Mouse (Mus musculus) lung, embryonic 16.5 days (tissue): ENCODE results near the gene Clmn. TPM values are rescaled to one million over a fixed set of nuclear protein-coding genes. Genes with fewer than 3 reads are reported as not detected.

Experiments
- ATAC-seq: fragments of 200-750 bp; cut with Nextera tagmentation; 2 replicates; pipeline ENCODE4 v1.8.0; 2017; ENCODE audit warnings: low read depth, mild to moderate bottlenecking, moderate library complexity
- H3K27ac ChIP-seq: fragments of 300-500 bp; sonication (generic); 2 replicates; pipeline ENCODE4 v1.5.1; 2014; ENCODE audit warnings: mild to moderate bottlenecking, control low read depth, low read length
- H3K27me3 ChIP-seq: fragments of 300-500 bp; sonication (generic); 2 replicates; pipeline ENCODE4 v1.6.1; 2014; ENCODE audit warnings: low read depth, low read length, mixed read lengths; ENCODE audit not compliant: control insufficient read depth, insufficient read depth
- H3K36me3 ChIP-seq: fragments of 300-500 bp; sonication (generic); 2 replicates; pipeline ENCODE4 v1.6.1; 2014; ENCODE audit warnings: low read length; ENCODE audit not compliant: control insufficient read depth, insufficient read depth
- H3K4me1 ChIP-seq: fragments of 300-500 bp; sonication (generic); replicated peaks from 2 replicates; pipeline ENCODE4 v1.6.1; 2014; ENCODE audit warnings: low read length, mixed read lengths; ENCODE audit not compliant: control insufficient read depth, insufficient read depth
- H3K4me2 ChIP-seq: fragments of 300-500 bp; sonication (generic); 2 replicates; pipeline ENCODE4 v1.6.1; 2014; ENCODE audit warnings: low read depth, low read length, control low read depth
- H3K4me3 ChIP-seq: fragments of 300-500 bp; sonication (generic); 2 replicates; pipeline ENCODE4 v1.5.1; 2014; ENCODE audit warnings: mild to moderate bottlenecking, low read length, control low read depth
- H3K9ac ChIP-seq: fragments of 300-500 bp; sonication (generic); 2 replicates; pipeline ENCODE4 v1.6.1; 2014; ENCODE audit warnings: low read length, control low read depth
- H3K9me3 ChIP-seq: fragments of 300-500 bp; sonication (generic); 2 replicates; pipeline ENCODE4 v1.6.1; 2016; ENCODE audit warnings: low read length; ENCODE audit not compliant: control insufficient read depth
- WGBS: fragments of 180-500 bp; shearing (Covaris S2); extraction: QIAGEN DNeasy Blood & Tissue Kit; methylation state at CpG from one replicate; pipeline ENCODE4 v1.1.7; 2014; 5-methylcytosine and 5-hydroxymethylcytosine counted together
- polyA plus RNA-seq: library from polyadenylated mRNA; unstranded; fragments of >200 nt; fragmentation: Nextera tagmentation; extraction: Ambion mirVana; gene quantifications from 2 replicates; pipeline ENCODE4 v1.2.1, GENCODE M21; 2015

The Clmn gene
- polyA plus RNA-seq, 1 experiment from 2014 or later = 3.4 TPM

DNA sequence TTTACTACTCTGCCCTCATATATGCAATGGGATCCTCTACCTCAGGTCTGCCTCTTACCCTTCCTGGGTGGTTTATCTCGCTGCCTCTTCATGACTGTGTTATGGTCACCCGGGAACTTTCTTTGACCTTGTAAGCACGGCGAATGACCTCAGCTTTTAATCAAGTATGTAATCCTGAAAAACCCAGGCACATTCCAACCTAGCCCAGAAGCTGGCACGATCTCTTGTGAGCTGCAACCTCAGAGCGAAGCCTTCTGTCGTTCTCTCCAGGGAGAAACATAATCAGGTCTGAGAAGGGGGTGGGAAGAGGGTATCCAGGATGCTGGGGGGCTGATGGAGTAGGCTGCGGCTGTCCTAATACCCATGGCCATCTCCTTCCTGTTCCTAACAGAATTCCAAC lies 45.8 kb downstream of the Clmn start:
- Histone ChIP-seq H3K4me2 (no peak overlapping the region), H3K4me3 (no peak overlapping the region), H3K4me1 (peaks cover 17% of the 10 kb centered on the region), H3K27me3 (no peaks in the 10 kb centered on the region), H3K9ac (no peak overlapping the region), H3K9me3 (no peaks in the 10 kb centered on the region), H3K27ac (no peak overlapping the region), H3K36me3 (no peaks in the 10 kb centered on the region)
- 50% methylated on average over 8 of the region's 8 CpGs for WGBS
- ATAC-seq = no peak

GRCm38 (mm10) chr12:104818057-104818456 lies 46.8 kb downstream of the Clmn start:
- H3K27me3 ChIP-seq = no peaks in the 10 kb centered on the region
- 47% methylated on average over 7 of the region's 7 CpGs for WGBS
- peak; percentile 42; the same call in 1 of the 2 replicates for ATAC-seq
- H3K36me3 ChIP-seq = no peaks in the 10 kb centered on the region
- peaks cover 14% of the 10 kb centered on the region for H3K4me1 ChIP-seq
- no peak overlapping the region for H3K4me2 ChIP-seq
- no peaks in the 10 kb centered on the region for H3K9me3 ChIP-seq
- no peak overlapping the region for H3K27ac ChIP-seq
- H3K4me3 ChIP-seq = no peak overlapping the region
- no peak overlapping the region for H3K9ac ChIP-seq

- 30% methylated on average over 12 of the region's 12 CpGs for WGBS
- Histone ChIP-seq H3K4me3 (no peak overlapping the region), H3K4me1 (peaks cover 14% of the 10 kb centered on the region), H3K4me2 (no peak overlapping the region), H3K27ac (no peak overlapping the region), H3K36me3 (no peaks in the 10 kb centered on the region), H3K9ac (no peak overlapping the region), H3K27me3 (no peaks in the 10 kb centered on the region), H3K9me3 (no peaks in the 10 kb centered on the region)
- no peak for ATAC-seq
Measured at GRCm38 (mm10) chr12:104817172-104817866, 47.6 kb downstream of the Clmn start.

- H3K27me3 ChIP-seq = no peaks in the 10 kb centered on the region
- no peak overlapping the region for H3K9ac ChIP-seq
- no peak overlapping the region for H3K27ac ChIP-seq
- no peak overlapping the region for H3K4me2 ChIP-seq
- WGBS = 81% methylated on average over 7 of the region's 7 CpGs
- no peak overlapping the region for H3K4me3 ChIP-seq
- no peaks in the 10 kb centered on the region for H3K36me3 ChIP-seq
- H3K4me1 ChIP-seq = peaks cover 14% of the 10 kb centered on the region
- ATAC-seq = no peak
- no peaks in the 10 kb centered on the region for H3K9me3 ChIP-seq
Measured at GRCm38 (mm10) chr12:104814291-104814690, 50.6 kb downstream of the Clmn start.

DNA sequence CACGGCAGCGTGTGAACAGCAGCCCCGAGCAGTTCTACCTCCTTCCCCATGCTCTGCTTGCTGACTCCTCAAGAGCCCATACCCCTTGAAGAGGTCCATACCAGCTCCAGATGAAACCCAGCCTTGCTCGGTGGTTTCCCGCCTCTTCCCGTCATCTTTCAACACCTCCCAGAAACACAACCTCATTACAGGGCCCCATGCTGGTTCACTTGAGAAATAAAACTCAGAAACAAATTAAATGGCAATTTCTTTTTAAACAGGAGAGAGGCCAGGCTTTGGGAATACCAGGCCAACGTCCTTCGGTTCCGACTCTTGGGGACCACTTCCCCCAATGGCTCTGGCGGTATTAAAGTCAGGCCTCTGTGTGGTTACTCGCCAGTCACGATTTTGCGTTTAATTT lies 51.1 kb downstream of the Clmn start:
- no peak overlapping the region for H3K27ac ChIP-seq
- no peak overlapping the region for H3K4me2 ChIP-seq
- no peaks in the 10 kb centered on the region for H3K9me3 ChIP-seq
- no peak overlapping the region for H3K4me3 ChIP-seq
- no peak overlapping the region for H3K9ac ChIP-seq
- 88% methylated on average over 13 of the region's 13 CpGs for WGBS
- no peaks in the 10 kb centered on the region for H3K27me3 ChIP-seq
- peaks cover 15% of the 10 kb centered on the region for H3K4me1 ChIP-seq
- ATAC-seq = no peak
- H3K36me3 ChIP-seq = no peaks in the 10 kb centered on the region

- no peak overlapping the region for H3K9ac ChIP-seq
- no peaks in the 10 kb centered on the region for H3K36me3 ChIP-seq
- 67% methylated on average over 4 of the region's 4 CpGs for WGBS
- no peak overlapping the region for H3K4me3 ChIP-seq
- no peaks in the 10 kb centered on the region for H3K27me3 ChIP-seq
- ATAC-seq = no peak
- H3K4me1 ChIP-seq = peaks cover 15% of the 10 kb centered on the region
- H3K4me2 ChIP-seq = no peak overlapping the region
- no peak overlapping the region for H3K27ac ChIP-seq
- H3K9me3 ChIP-seq = no peaks in the 10 kb centered on the region
Measured at GRCm38 (mm10) chr12:104812711-104813110, 52.2 kb downstream of the Clmn start.

- Histone ChIP-seq H3K4me1 (peaks cover 6% of the 10 kb centered on the region; the same call in 1 of the 2 replicates), H3K9me3 (no peaks in the 10 kb centered on the region), H3K27me3 (no peaks in the 10 kb centered on the region), H3K27ac (no peak overlapping the region), H3K4me3 (no peak overlapping the region), H3K36me3 (no peaks in the 10 kb centered on the region), H3K9ac (no peak overlapping the region), H3K4me2 (no peak overlapping the region)
- ATAC-seq = no peak
- 63% methylated on average over 7 of the region's 7 CpGs for WGBS
Measured at GRCm38 (mm10) chr12:104810923-104811443, 53.9 kb downstream of the Clmn start.

- ATAC-seq = peak; percentile 57; the same call in 1 of the 2 replicates
- H3K36me3 ChIP-seq = no peaks in the 10 kb centered on the region
- H3K9ac ChIP-seq = no peak overlapping the region
Measured at GRCm38 (mm10) chr12:104808421-104809067, 56.3 kb downstream of the Clmn start.

DNA sequence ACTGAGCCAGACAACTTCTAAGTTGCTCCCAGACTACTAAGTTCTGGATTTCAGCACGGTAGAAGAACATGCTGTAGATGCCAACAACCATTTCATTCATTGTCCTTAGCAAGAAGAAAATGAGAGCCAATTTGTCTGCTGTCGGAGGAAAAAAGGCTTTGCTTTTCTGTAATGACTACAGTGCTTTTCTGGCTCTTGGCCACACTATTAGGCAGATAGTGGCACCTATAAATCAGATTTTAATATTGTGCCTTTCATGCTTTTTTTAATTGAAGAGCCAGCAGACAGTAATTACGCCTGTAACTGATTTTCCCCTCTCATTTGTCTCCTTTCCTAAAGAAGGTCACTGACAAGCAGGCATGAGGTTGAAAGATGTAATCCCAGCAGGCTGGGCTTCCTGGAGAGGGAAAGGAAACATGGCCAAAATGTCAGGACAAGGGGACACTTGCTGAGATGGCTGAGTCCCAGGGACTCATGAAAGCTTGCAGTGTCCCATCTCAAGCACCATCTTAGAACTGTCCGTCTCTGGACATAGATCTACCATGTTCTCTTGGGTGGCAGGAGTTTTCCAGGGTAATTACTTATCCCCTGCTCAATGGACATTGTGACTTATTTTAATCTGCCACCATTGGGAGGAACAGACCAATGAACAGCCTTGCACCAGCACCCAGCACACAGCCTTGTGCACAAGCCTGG lies 58.0 kb downstream of the Clmn start:
- H3K4me1 ChIP-seq = peaks cover 7% of the 10 kb centered on the region; the same call in 1 of the 2 replicates
- no peak overlapping the region for H3K9ac ChIP-seq
- WGBS = 55% methylated on average over 4 of the region's 4 CpGs
- no peak overlapping the region for H3K4me3 ChIP-seq
- H3K4me2 ChIP-seq = no peak overlapping the region
- no peaks in the 10 kb centered on the region for H3K36me3 ChIP-seq
- H3K27ac ChIP-seq = no peak overlapping the region
- no peak for ATAC-seq
- no peaks in the 10 kb centered on the region for H3K9me3 ChIP-seq
- no peaks in the 10 kb centered on the region for H3K27me3 ChIP-seq

More at GRCm38 (mm10) chr12:104808421-104809067, 56.3 kb downstream of the Clmn start:
- Histone ChIP-seq H3K4me2 (no peak overlapping the region), H3K27me3 (no peaks in the 10 kb centered on the region), H3K4me3 (no peak overlapping the region), H3K9me3 (no peaks in the 10 kb centered on the region), H3K27ac (no peak overlapping the region), H3K4me1 (peaks cover 6% of the 10 kb centered on the region; the same call in 1 of the 2 replicates)
- 66% methylated on average over 17 of the region's 17 CpGs for WGBS
